Mouse (Mus musculus) embryonic facial prominence, embryonic 15.5 days (tissue): ENCODE measurements around the gene Wrap53. TPM values are rescaled to one million over a fixed set of nuclear protein-coding genes. Genes with fewer than 3 reads are reported as not detected.

Source experiments
- polyA plus RNA-seq: library from polyadenylated mRNA; unstranded; fragments of >200 nt; fragmentation: Nextera tagmentation; extraction: Ambion mirVana; gene quantifications from 2 replicates; pipeline ENCODE4 v1.2.1, GENCODE M21; 2015

The Wrap53 gene
- polyA plus RNA-seq, 1 experiment from 2014 or later = 26.5 TPM

Other genes with a start within 250 kb of the Wrap53 start
- 24.5 and 24.7 TPM in 2 replicates for gene Rnf227, start 239.8 kb downstream of the Wrap53 start, polyA plus RNA-seq
- gene Chd3, start 210.8 kb downstream of the Wrap53 start, polyA plus RNA-seq = 88.3 and 91.8 TPM in 2 replicates
- 150 and 158 TPM in 2 replicates for gene Naa38, start 184.8 kb downstream of the Wrap53 start, polyA plus RNA-seq
- gene Cyb5d1, start 184.6 kb downstream of the Wrap53 start, polyA plus RNA-seq = 32.6 and 40.9 TPM in 2 replicates
- gene Tmem88, start 182.0 kb downstream of the Wrap53 start, polyA plus RNA-seq = 19.5 and 20.0 TPM in 2 replicates
- gene Kdm6b, start 166.6 kb downstream of the Wrap53 start, polyA plus RNA-seq = 35.5 and 37.2 TPM in 2 replicates
- gene Dnah2, start 31.1 kb downstream of the Wrap53 start, polyA plus RNA-seq = 4.9 and 8.3 TPM in 2 replicates
- gene Efnb3, start 20.1 kb downstream of the Wrap53 start, polyA plus RNA-seq = 29.0 and 31.5 TPM in 2 replicates
- 134 and 141 TPM in 2 replicates for gene Trp53, start 104 bp upstream of the Wrap53 start, polyA plus RNA-seq
- 12.4 and 13.4 TPM in 2 replicates for gene Atp1b2, start 25.7 kb upstream of the Wrap53 start, polyA plus RNA-seq
- not detected in 2 replicates for gene Shbg, start 37.6 kb upstream of the Wrap53 start, polyA plus RNA-seq
- gene Sat2, start 41.8 kb upstream of the Wrap53 start, polyA plus RNA-seq = 19.8 and 22.5 TPM in 2 replicates
- gene Fxr2, start 52.7 kb upstream of the Wrap53 start, polyA plus RNA-seq = 33.4 and 34.2 TPM in 2 replicates
- gene Sox15, start 75.1 kb upstream of the Wrap53 start, polyA plus RNA-seq = 5.2 TPM in 2 replicates
- gene Mpdu1, start 82.4 kb upstream of the Wrap53 start, polyA plus RNA-seq = 66.5 and 67.3 TPM in 2 replicates
- gene Cd68, start 85.9 kb upstream of the Wrap53 start, polyA plus RNA-seq = 26.3 and 28.3 TPM in 2 replicates
- gene Eif4a1, start 92.2 kb upstream of the Wrap53 start, polyA plus RNA-seq = 447 and 512 TPM in 2 replicates
- 83.7 and 90.5 TPM in 2 replicates for gene Senp3, start 101.8 kb upstream of the Wrap53 start, polyA plus RNA-seq
- gene Tnfsf13, start 105.5 kb upstream of the Wrap53 start, polyA plus RNA-seq = 1.0 and 1.1 TPM in 2 replicates
- gene Tnfsf12, start 115.6 kb upstream of the Wrap53 start, polyA plus RNA-seq = 11.9 and 13.3 TPM in 2 replicates
- gene Tnfsfm13, start 115.8 kb upstream of the Wrap53 start, polyA plus RNA-seq = 4.0 and 6.0 TPM in 2 replicates
- gene Polr2a, start 178.4 kb upstream of the Wrap53 start, polyA plus RNA-seq = 24.3 and 28.2 TPM in 2 replicates
- 0.15 and 0.18 TPM in 2 replicates for gene Slc35g3, start 181.7 kb upstream of the Wrap53 start, polyA plus RNA-seq
- gene Zbtb4, start 185.7 kb upstream of the Wrap53 start, polyA plus RNA-seq = 5.7 and 6.1 TPM in 2 replicates
- gene Chrnb1, start 215.7 kb upstream of the Wrap53 start, polyA plus RNA-seq = 29.3 and 38.6 TPM in 2 replicates
- 4.1 and 4.4 TPM in 2 replicates for gene Fgf11, start 221.6 kb upstream of the Wrap53 start, polyA plus RNA-seq
- 7.5 and 10.0 TPM in 2 replicates for gene Tmem102, start 225.4 kb upstream of the Wrap53 start, polyA plus RNA-seq
- gene Gm39566, start 235.0 kb upstream of the Wrap53 start, polyA plus RNA-seq = not detected in 2 replicates
- not detected in 2 replicates for gene Spem2, start 238.2 kb upstream of the Wrap53 start, polyA plus RNA-seq
- gene Spem1, start 241.9 kb upstream of the Wrap53 start, polyA plus RNA-seq = 0.16 and 0.38 TPM in 2 replicates